Mouse (Mus musculus): ENCODE data around the gene Dnttip2. TPM values are rescaled to one million over a fixed set of nuclear protein-coding genes. Genes with fewer than 3 reads are reported as not detected.
"Not testable (repeated sequence)": the region's sequence is repeated elsewhere in the genome, so short reads cannot be mapped to it uniquely, and the experiment has no call there.

Gene Dnttip2
- polyA plus RNA-seq (2015; fragmentation: Nextera tagmentation; extraction: Ambion mirVana) = 62.9 and 68.4 TPM in 2 replicates

DNA sequence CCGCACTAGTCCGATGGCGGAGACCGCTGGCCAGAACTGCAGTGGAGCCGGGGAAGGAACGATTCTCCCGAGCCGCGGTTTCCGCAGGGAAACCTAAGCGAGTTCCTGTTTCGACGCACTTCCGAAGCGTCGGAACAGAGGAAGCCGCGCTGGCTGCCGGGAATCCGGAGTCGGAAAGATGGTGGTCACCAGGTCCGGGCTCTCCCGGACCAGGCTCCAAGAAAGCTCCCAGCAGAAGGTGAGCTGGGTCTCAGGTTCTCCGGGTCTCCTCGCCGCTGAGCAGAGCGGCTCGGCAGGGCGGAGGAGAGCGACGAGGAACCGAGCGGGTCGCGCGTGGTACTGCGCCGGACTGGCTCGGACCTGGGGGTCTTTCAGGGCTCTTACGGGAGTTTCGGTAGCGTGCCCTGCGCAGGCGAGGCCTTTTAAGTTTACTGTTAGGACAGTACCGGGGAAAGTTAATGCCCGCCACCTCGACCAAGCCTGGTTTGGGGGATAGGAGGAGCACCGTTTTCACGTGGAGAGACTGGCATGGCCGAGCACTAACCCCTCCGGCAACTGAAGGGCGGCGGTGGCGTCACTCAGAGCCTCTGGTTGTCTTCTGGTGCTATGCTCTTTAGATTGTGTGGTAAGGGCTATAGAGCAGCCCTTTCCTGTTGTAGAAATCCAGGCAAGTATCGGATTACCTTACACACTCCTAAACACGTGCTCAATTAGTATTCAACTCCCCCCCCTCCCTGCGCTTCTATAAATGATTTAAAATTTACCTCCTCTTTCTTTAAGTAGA lies at the start of gene Dnttip2:
Gene Dnttip2, plus strand, starts transcription at position 148 of the 784 bp plus-strand sequence.
- Histone ChIP-seq H3K4me1 (replicated peaks) (peaks cover 39% of the 10 kb centered on the region), H3K27me3 (no peaks in the 10 kb centered on the region), H3K9ac (replicated peaks) (peak within 1 kb of the TSS; percentile 82), H3K4me3 (replicated peaks) (peak within 1 kb of the TSS; percentile 77), H3K4me2 (replicated peaks) (peak within 1 kb of the TSS; percentile 92), H3K9me3 (no peaks in the 10 kb centered on the region), H3K27ac (peak within 1 kb of the TSS; percentile 54), H3K36me3 (peaks cover 42% of the 10 kb centered on the region)
- WGBS = under 1% methylated on average over 57 of the region's 57 CpGs
- peak; percentile 97 for ATAC-seq

DNA sequence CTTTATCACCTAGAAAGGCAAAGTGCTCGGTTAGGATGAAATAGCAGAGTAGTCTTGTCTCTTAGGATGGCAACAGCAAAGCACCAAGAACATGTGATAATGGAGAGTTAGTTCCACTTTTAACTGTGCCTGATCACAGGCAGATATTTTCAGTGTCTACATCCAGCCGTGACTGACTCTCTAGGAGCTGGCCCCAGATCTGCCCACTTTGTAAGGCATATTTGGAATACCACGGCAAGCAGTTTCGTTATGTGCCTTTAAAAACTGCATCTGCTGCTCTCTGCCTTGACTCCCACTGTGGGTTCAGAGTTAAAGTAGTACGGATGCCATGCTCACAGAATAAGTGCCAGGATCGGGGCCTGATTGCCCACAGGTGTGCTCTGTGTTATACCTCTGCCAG lies 47.2 kb upstream of the Dnttip2 start:
- not testable (repeated sequence) for H3K36me3 ChIP-seq; H3K4me2 ChIP-seq (replicated peaks); H3K27ac ChIP-seq; H3K9me3 ChIP-seq; H3K9ac ChIP-seq (replicated peaks); H3K4me1 ChIP-seq (replicated peaks); H3K27me3 ChIP-seq; H3K4me3 ChIP-seq (replicated peaks); ATAC-seq
- 83% methylated on average over 6 of the region's 6 CpGs for WGBS

DNA sequence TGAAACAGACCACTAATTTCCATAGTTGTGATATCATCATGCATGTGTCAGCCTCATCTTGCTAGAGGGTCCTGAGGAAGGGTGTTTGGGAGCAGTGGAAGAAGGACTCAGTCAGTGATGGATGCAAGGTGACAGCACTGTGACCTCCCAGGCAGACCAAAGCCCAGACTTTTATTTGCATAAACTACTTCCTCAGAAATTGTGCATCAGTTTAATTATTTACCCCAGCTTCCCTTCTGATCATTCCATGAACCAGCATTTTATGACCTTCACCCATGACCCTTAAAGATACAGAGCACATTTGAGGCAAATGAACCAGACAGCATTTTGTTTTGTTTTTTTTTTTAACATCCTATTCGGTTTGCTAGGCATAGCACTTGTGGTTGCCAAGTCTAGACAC lies 38.4 kb upstream of the Dnttip2 start:
- WGBS = 82% methylated on average over 1 of the region's 1 CpGs
- Histone ChIP-seq H3K4me2 (replicated peaks) (no peak overlapping the region), H3K27me3 (no peaks in the 10 kb centered on the region), H3K9ac (replicated peaks) (no peak overlapping the region), H3K9me3 (no peaks in the 10 kb centered on the region), H3K4me1 (replicated peaks) (no peaks in the 10 kb centered on the region), H3K4me3 (replicated peaks) (no peak overlapping the region), H3K36me3 (no peaks in the 10 kb centered on the region), H3K27ac (no peak overlapping the region)
- ATAC-seq = no peak

DNA sequence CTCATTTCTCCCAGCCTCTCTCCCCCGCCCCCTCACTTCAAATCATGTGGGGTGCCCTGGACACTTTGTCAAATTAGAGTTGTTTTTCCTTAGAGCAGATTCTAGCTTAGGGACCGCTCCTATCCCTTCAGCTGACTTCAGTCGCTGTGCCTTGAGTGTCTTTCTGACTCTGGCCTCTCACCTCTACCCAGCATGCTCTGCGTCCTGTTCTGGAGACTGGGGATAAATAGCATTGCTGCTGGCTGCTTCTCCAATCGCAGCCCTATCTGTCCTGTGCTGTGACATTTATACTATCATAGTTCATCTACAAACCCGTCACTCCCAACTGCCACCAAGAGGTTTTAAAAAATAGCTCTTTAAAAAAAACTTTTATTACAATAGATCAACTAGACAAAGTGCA lies 31.3 kb upstream of the Dnttip2 start:
- H3K27ac ChIP-seq = no peak overlapping the region
- no peak overlapping the region for H3K4me2 ChIP-seq (replicated peaks)
- H3K4me3 ChIP-seq (replicated peaks) = no peak overlapping the region
- WGBS = 53% methylated on average over 6 of the region's 6 CpGs
- peaks cover 18% of the 10 kb centered on the region for H3K4me1 ChIP-seq (replicated peaks)
- H3K9ac ChIP-seq (replicated peaks) = no peak overlapping the region
- no peaks in the 10 kb centered on the region for H3K36me3 ChIP-seq
- no peak for ATAC-seq
- H3K9me3 ChIP-seq = no peaks in the 10 kb centered on the region
- H3K27me3 ChIP-seq = no peaks in the 10 kb centered on the region

DNA sequence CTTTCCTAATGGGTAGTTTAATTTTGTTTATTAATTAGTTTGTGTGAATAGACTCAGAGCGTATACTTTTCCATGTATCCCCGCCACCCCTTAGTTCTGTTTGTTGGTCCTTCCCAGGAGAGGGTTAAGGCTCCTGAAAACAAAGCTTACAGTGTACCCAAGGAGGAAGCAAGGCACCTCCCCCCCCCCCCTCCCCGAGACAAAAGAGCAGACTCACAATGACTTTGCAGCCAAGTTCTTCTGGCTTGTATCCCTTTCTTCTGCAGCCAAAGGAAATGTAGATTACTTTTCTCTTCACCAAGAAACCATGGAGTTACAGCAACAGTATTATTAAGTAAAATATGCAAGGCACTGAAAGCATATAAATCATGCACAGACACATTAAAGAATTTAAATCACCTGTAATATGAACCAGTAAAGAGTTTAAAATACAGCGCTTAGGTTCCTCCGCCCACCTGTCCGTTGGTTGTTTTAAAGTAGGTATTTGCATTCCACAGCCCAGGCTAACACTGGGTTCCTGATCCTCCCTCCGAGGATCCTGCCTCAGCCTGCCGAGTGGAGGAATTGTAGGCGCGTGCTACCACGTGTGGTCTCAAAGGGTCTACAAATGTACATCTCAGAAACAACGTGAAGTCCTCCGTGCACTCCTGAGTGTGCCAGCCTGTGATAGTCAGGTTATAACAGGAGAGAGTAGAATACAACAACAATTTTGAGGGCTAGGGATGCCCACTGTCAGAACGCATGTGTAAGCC lies 30.6 kb upstream of the Dnttip2 start:
- Histone ChIP-seq H3K27ac (no peak overlapping the region), H3K9me3 (no peaks in the 10 kb centered on the region), H3K4me2 (replicated peaks) (no peak overlapping the region), H3K4me1 (replicated peaks) (peaks cover 19% of the 10 kb centered on the region), H3K9ac (replicated peaks) (no peak overlapping the region), H3K27me3 (no peaks in the 10 kb centered on the region), H3K36me3 (no peaks in the 10 kb centered on the region), H3K4me3 (replicated peaks) (no peak overlapping the region)
- 49% methylated on average over 14 of the region's 14 CpGs for WGBS
- ATAC-seq = no peak

DNA sequence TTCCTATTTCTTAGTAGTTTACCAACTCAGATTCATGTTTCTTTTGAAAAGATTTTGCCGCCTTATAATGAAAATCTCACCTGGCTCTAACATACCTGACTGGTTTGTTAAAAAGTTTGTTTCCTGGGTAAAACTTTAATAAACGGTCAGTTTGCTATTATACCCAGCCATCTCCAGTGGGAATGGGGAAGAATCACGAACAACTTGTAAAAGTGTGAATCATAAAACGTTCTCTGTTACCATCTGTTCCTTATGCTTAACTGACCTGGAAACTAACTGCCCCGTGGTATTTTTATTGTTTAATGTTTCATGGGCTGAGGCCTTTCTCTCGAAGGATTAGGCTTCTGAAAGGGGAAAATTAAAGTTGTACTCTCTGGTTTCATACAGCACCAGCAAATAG lies 29.4 kb upstream of the Dnttip2 start:
- Histone ChIP-seq H3K4me1 (replicated peaks) (peaks cover 19% of the 10 kb centered on the region), H3K36me3 (no peaks in the 10 kb centered on the region), H3K4me3 (replicated peaks) (peak overlapping the region; percentile 81), H3K9ac (replicated peaks) (peak overlapping the region; percentile 44), H3K27ac (peak overlapping the region; percentile 39; the same call in 1 of the 2 replicates), H3K9me3 (no peaks in the 10 kb centered on the region), H3K27me3 (no peaks in the 10 kb centered on the region), H3K4me2 (replicated peaks) (peak overlapping the region; percentile 62)
- 45% methylated on average over 6 of the region's 6 CpGs for WGBS
- ATAC-seq = no peak

DNA sequence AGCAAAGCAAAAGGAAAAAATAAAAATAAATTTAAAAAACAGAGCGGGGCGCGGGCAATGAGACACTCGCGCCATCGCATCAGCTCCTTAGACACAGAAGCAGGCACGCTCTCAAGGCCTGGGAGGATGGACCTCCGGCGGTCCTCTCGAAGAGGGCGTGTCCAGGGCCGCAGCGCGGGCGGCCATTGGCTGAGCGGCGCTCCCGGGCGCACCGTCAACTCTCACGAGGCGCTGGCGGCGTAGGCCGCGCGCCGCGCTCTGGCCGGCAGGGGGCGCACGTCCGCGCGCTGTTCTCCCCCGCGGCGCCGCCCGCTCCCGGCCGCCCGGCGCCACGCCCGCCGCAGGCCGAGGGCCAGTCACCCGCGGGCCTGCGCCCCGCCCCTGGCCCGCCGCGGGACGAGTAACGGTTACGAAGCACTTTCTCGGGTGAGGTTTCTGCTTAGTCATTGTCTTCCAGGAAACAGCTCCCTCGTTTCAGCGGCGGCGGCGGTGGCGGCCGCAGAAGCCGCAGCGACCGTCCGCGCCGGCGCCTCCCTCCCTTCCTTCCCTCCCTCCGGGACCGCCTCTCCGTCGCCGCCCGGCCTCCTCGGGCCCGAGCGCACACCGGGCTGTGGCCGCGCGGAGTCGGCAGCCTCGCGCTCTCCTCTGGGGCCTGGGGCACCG lies 28.8 kb upstream of the Dnttip2 start, which contains the start of gene Gclm:
Gene Gclm, plus strand, starts transcription at position 343 of the 663 bp plus-strand sequence.
- no peaks in the 10 kb centered on the region for H3K27me3 ChIP-seq
- under 1% methylated on average over 82 of the region's 90 CpGs for WGBS
- peak; percentile 99 for ATAC-seq
- peaks cover 19% of the 10 kb centered on the region for H3K4me1 ChIP-seq (replicated peaks)
- no peaks in the 10 kb centered on the region for H3K36me3 ChIP-seq
- peak within 1 kb of the TSS; percentile 93 for H3K27ac ChIP-seq
- no peaks in the 10 kb centered on the region for H3K9me3 ChIP-seq
- H3K4me3 ChIP-seq (replicated peaks) = peak within 1 kb of the TSS; percentile 81
- H3K4me2 ChIP-seq (replicated peaks) = peak within 1 kb of the TSS; percentile 62
- peak within 1 kb of the TSS; percentile 92 for H3K9ac ChIP-seq (replicated peaks)

DNA sequence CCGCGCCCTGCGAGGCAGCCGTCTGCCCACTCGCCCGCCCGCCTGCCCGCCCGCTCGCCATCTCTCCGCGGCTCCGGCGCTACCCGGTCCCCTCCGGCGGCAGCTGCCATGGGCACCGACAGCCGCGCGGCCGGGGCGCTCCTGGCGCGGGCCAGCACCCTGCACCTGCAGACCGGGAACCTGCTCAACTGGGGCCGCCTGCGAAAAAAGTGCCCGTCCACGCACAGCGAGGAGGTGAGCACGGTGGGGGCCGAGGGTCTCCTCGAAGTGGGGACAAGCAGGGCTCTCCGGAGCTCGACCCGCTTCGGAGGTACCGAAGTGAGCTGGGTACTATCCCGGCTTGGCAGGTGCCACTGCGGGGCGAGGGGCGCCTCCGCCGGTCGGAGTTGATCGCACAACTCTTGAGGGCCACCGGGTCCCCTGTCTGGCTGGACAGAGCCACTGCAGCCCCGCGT lies 28.3 kb upstream of the Dnttip2 start:
- H3K27ac ChIP-seq = peak overlapping the region; percentile 93
- peak overlapping the region; percentile 81 for H3K4me3 ChIP-seq (replicated peaks)
- WGBS = 1% methylated on average over 37 of the region's 50 CpGs
- peak overlapping the region; percentile 62 for H3K4me2 ChIP-seq (replicated peaks)
- peak overlapping the region; percentile 92 for H3K9ac ChIP-seq (replicated peaks)
- H3K27me3 ChIP-seq = no peaks in the 10 kb centered on the region
- H3K36me3 ChIP-seq = no peaks in the 10 kb centered on the region
- H3K9me3 ChIP-seq = no peaks in the 10 kb centered on the region
- H3K4me1 ChIP-seq (replicated peaks) = peaks cover 19% of the 10 kb centered on the region
- peak; percentile 75 for ATAC-seq

GRCm38 (mm10) chr3:122246406-122246805 lies 27.8 kb upstream of the Dnttip2 start:
- WGBS = 28% methylated on average over 6 of the region's 6 CpGs
- Histone ChIP-seq H3K9ac (replicated peaks) (peak overlapping the region; percentile 92), H3K27ac (no peak overlapping the region), H3K27me3 (no peaks in the 10 kb centered on the region), H3K9me3 (no peaks in the 10 kb centered on the region), H3K4me3 (replicated peaks) (peak overlapping the region; percentile 81), H3K4me1 (replicated peaks) (peaks cover 19% of the 10 kb centered on the region), H3K4me2 (replicated peaks) (peak overlapping the region; percentile 62), H3K36me3 (no peaks in the 10 kb centered on the region)
- ATAC-seq = no peak

DNA sequence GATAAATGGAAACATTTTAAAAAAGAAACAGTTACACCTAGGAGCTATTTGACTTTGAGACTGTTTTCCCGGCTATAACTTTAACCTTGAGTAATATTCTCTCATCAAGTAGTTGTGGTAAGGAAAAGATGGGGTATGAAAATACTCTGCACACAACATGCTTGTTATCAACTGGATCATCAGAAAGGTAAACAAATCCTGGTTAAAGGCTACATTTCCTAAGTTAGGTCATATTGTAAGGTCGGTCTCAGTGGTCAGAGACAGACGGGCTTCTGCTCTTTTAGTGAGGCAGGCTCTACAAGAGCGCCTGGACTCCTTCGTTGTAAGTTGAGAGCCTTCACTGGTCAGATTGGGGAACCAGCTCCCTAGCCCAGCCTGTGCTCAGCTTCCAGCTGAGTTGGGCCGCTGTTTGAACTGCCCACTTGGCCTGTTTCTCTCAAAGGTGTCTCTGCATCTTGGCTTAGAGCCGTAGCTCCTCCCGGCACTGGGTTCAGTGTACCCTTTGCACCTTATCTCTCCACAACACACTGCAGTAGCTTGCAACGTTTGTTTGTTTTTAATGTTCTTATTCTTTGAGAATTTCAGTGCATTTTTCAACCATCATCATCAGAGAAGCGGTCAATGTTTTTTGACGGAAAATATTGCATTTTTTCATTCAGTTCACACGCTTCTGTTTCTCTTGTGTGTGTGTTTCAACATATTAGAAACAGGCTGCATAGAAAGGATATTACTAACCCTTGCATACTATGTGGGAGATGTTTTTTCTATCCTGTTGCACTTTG lies 27.0 kb upstream of the Dnttip2 start:
- H3K9ac ChIP-seq (replicated peaks) = no peak overlapping the region
- no peak for ATAC-seq
- no peaks in the 10 kb centered on the region for H3K36me3 ChIP-seq
- WGBS = 69% methylated on average over 12 of the region's 12 CpGs
- H3K4me1 ChIP-seq (replicated peaks) = peaks cover 19% of the 10 kb centered on the region
- H3K27me3 ChIP-seq = no peaks in the 10 kb centered on the region
- no peak overlapping the region for H3K27ac ChIP-seq
- peak overlapping the region; percentile 62 for H3K4me2 ChIP-seq (replicated peaks)
- H3K4me3 ChIP-seq (replicated peaks) = peak overlapping the region; percentile 81
- H3K9me3 ChIP-seq = no peaks in the 10 kb centered on the region

DNA sequence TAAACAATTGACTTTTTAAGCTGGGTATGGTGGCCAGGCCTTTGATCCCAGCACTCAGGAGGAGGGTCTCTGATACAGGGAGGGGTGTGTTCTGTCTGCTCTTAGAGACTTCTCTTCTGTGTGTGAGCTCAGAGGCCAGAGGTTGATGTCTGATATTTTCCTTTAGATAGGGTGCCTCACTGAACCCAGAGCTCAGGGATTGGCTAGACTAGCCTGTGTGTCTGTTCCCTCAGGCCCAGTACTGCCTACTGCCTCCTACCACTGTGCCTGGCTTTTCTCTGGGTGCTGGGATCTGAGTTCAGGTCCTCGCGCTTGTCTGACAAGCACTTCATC lies 26.5 kb upstream of the Dnttip2 start:
- no peak overlapping the region; the same call in 1 of the 2 replicates for H3K9ac ChIP-seq (replicated peaks)
- WGBS = 93% methylated on average over 2 of the region's 2 CpGs
- 0 out of 2 replicates have a peak overlapping the region, but pooled peaks have one; percentile 2 for H3K4me3 ChIP-seq (replicated peaks)
- no peak for ATAC-seq
- H3K4me1 ChIP-seq (replicated peaks) = peaks cover 19% of the 10 kb centered on the region
- H3K4me2 ChIP-seq (replicated peaks) = 0 out of 2 replicates have a peak overlapping the region, but pooled peaks have one; percentile 62
- no peaks in the 10 kb centered on the region for H3K9me3 ChIP-seq
- no peaks in the 10 kb centered on the region for H3K36me3 ChIP-seq
- no peak overlapping the region for H3K27ac ChIP-seq
- no peaks in the 10 kb centered on the region for H3K27me3 ChIP-seq
